Mouse (Mus musculus): ENCODE measurements around the gene Kat2a. TPM values are rescaled to one million over a fixed set of nuclear protein-coding genes. Genes with fewer than 3 reads are reported as not detected.

Kat2a gene
- polyA plus RNA-seq, 1 experiment from 2014 or later: 55.3 TPM

- DNase-seq (ENCODE audit: low read depth, low spot score): no peak
- ChIA-PET CTCF (no interaction called here), POLR2A (no interaction called here)
- in situ Hi-C loops (cut with MboI; ENCODE audit: low pct_unique_long_range_greater_than_20kb): no loop called here
- H3K27me3 ChIP-seq: no peaks in the 10 kb centered on the region
- TF ChIP-seq CTCF (IDR thresholded peaks at IDR 0.05): no peak
- ATAC-seq: no peak
Observed at GRCm38 (mm10) chr11:100750127-100750526, 37.9 kb upstream of the Kat2a start.

- in situ Hi-C loops (cut with MboI; ENCODE audit: low pct_unique_long_range_greater_than_20kb): loop anchor here (10.0 kb wide), 1 partner anchor 205 kb away; no protein-coding TSS in a partner anchor
- no peak for DNase-seq (ENCODE audit: low read depth, low spot score)
- H3K27me3 ChIP-seq: no peaks in the 10 kb centered on the region
- TF ChIP-seq CTCF (IDR thresholded peaks at IDR 0.05): no peak
- POLR2A ChIA-PET: no interaction called here
- ATAC-seq: no peak
- CTCF ChIA-PET: no interaction called here
Observed at GRCm38 (mm10) chr11:100749469-100749868, 37.2 kb upstream of the Kat2a start.

DNA sequence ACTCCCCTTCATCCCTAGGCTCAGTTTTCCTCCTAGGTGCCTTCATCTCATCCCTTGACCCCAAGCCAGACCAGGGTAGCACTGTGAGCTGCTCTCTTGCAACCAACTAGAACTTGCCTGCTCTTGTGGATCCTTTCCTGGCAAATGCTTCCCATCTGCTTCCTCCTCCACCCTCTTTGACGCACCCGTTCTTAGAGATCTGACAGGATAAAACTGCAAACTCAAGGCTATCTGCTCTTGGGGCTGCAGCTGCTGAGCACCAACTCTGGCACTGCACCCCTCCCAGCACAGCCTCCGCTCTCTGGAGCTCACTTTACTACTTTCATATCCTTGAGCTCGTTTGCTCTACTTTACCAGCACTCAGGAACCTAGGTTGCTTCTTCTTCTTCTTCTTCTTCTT, 36.4 kb upstream of the Kat2a start:
- ATAC-seq: no peak
- POLR2A ChIA-PET: no interaction called here
- no peak for TF ChIP-seq CTCF (IDR thresholded peaks at IDR 0.05)
- in situ Hi-C loops (cut with MboI; ENCODE audit: low pct_unique_long_range_greater_than_20kb): loop anchor here (10.0 kb wide), 1 partner anchor 206 kb away; no protein-coding TSS in a partner anchor
- H3K27me3 ChIP-seq: no peaks in the 10 kb centered on the region
- no peak for DNase-seq (ENCODE audit: low read depth, low spot score)
- CTCF ChIA-PET: no interaction called here

- ATAC-seq (no peak), DNase-seq (ENCODE audit: low read depth, low spot score) (no peak)
- in situ Hi-C loops (cut with MboI; ENCODE audit: low pct_unique_long_range_greater_than_20kb): loop anchor here (10.0 kb wide), 1 partner anchor 208 kb away; no protein-coding TSS in a partner anchor
- ChIA-PET CTCF (no interaction called here), POLR2A (no interaction called here)
- no peak for TF ChIP-seq CTCF (IDR thresholded peaks at IDR 0.05)
- H3K27me3 ChIP-seq: no peaks in the 10 kb centered on the region
Observed at GRCm38 (mm10) chr11:100747114-100747513, 34.8 kb upstream of the Kat2a start.

DNA sequence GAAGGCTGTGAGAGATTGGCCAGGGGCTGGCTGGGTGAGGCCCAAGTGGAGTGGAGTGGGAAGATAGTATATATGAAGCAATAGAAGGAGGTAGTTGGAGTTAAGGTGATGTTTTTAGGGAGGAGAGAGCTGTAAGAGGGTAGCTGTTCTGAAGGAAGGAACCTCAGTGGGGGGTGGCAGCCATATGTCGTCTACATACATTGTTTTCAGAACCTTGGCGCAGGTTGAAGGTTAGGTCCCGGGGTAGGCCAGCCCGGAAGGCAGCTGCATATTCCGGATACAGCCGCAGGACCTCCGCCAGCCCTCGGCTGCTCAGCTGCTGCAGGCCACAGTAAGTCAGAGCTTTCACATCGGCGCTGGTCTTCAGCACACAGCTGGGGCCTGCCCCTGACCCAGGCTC, 34.3 kb upstream of the Kat2a start:
- TF ChIP-seq CTCF (IDR thresholded peaks at IDR 0.05): no peak
- H3K27me3 ChIP-seq: no peaks in the 10 kb centered on the region
- ATAC-seq: no peak
- in situ Hi-C loops (cut with MboI; ENCODE audit: low pct_unique_long_range_greater_than_20kb): loop anchor here (10.0 kb wide), 1 partner anchor 208 kb away; no protein-coding TSS in a partner anchor
- DNase-seq (ENCODE audit: low read depth, low spot score): no peak
- CTCF ChIA-PET: no interaction called here
- POLR2A ChIA-PET: no interaction called here

DNA sequence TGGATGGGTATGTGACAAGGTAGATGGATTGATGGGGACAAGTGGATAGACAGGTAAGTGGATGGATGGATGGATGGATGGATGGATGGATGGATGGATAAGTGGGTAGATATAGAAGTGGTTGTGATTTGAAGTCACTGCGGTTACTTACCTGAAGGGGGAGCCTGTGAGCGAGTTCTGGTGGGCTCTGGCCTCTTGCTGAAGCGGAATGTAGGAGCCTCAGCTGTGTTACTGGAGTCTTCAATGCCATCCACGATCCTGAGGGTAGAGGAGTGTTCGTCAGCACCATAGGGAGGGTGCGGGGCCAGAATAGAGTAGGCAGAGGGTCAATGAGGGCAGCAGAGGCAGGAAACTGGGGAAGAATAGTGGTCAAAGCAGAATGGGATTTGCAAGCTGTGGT, 32.8 kb upstream of the Kat2a start:
- in situ Hi-C loops (cut with MboI; ENCODE audit: low pct_unique_long_range_greater_than_20kb): loop anchor here (10.0 kb wide), 1 partner anchor 210 kb away; no protein-coding TSS in a partner anchor
- no peak for DNase-seq (ENCODE audit: low read depth, low spot score)
- POLR2A ChIA-PET: interaction anchor here (0.7 kb wide), 1 partner anchor 23 kb away, joined by 3 read pairs; no protein-coding TSS in a partner anchor
- no peak for ATAC-seq
- H3K27me3 ChIP-seq: no peaks in the 10 kb centered on the region
- CTCF ChIA-PET: interaction anchor here (0.9 kb wide), 1 partner anchor 213 kb away, joined by 3 read pairs; no protein-coding TSS in a partner anchor
- no peak for TF ChIP-seq CTCF (IDR thresholded peaks at IDR 0.05)

- ATAC-seq (no peak), DNase-seq (ENCODE audit: low read depth, low spot score) (no peak)
- in situ Hi-C loops (cut with MboI; ENCODE audit: low pct_unique_long_range_greater_than_20kb): loop anchor here (10.0 kb wide), 1 partner anchor 213 kb away; no protein-coding TSS in a partner anchor
- ChIA-PET POLR2A (no interaction called here), CTCF (interaction anchor here (1.4 kb wide), 1 partner anchor 12 kb away, joined by 4 read pairs; no protein-coding TSS in a partner anchor)
- no peaks in the 10 kb centered on the region for H3K27me3 ChIP-seq
- TF ChIP-seq CTCF (IDR thresholded peaks at IDR 0.05): no peak
Observed at GRCm38 (mm10) chr11:100741348-100741747, 29.1 kb upstream of the Kat2a start.

- CTCF ChIA-PET: interaction anchor here (1.9 kb wide), 1 partner anchor 13 kb away, joined by 5 read pairs; no protein-coding TSS in a partner anchor
- in situ Hi-C loops (cut with MboI; ENCODE audit: low pct_unique_long_range_greater_than_20kb): no loop called here
Observed at GRCm38 (mm10) chr11:100738749-100739148, 26.5 kb upstream of the Kat2a start.

DNA sequence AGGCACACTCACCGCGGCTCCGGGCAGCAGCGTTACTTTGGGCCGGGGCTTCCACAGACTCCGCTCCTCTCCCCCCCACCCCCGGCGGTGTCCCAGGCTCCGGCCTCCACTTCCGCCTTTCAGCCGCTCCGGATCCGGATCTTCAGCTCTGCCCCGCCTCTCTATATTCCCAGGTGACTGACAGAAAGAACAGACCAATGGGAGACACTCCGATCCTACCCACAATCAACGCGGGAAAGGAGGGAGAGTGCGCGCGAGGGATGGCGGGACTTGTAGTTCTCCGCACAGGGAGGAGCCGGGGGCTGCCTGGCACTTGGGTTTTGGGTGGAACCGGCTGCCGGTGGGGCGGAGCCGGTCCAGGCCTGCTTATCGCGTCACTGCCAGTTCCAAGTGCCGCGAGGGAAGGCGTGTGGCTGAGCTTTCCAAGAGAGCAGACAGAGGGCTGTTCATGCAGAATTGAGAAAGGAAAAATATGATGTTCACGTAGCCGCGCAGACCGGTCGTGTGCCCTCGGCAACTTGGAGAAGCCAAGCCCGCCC, 25.9 kb upstream of the Kat2a start, which contains the start of gene Rab5c:
Rab5c (minus strand) TSS at position 150 of the 539 bp plus-strand sequence.
- DNase-seq (ENCODE audit: low read depth, low spot score) (peak; percentile 87), ATAC-seq (peak; percentile 96)
- no peaks in the 10 kb centered on the region for H3K27me3 ChIP-seq
- TF ChIP-seq CTCF (IDR thresholded peaks at IDR 0.05): no peak
- CTCF ChIA-PET: no interaction called here
- POLR2A ChIA-PET: no interaction called here
- in situ Hi-C loops (cut with MboI; ENCODE audit: low pct_unique_long_range_greater_than_20kb): no loop called here

More at GRCm38 (mm10) chr11:100738749-100739148, 26.5 kb upstream of the Kat2a start:
- POLR2A ChIA-PET: no interaction called here
- no peaks in the 10 kb centered on the region for H3K27me3 ChIP-seq
- ATAC-seq (no peak), DNase-seq (ENCODE audit: low read depth, low spot score) (no peak)
- TF ChIP-seq CTCF (IDR thresholded peaks at IDR 0.05): no peak

- H3K27me3 ChIP-seq: no peaks in the 10 kb centered on the region
- DNase-seq (ENCODE audit: low read depth, low spot score) (no peak), ATAC-seq (no peak)
- in situ Hi-C loops (cut with MboI; ENCODE audit: low pct_unique_long_range_greater_than_20kb): no loop called here
- ChIA-PET CTCF (no interaction called here), POLR2A (interaction anchor here (0.7 kb wide), 1 partner anchor 55 kb away, joined by 3 read pairs; no protein-coding TSS in a partner anchor)
- TF ChIP-seq CTCF (IDR thresholded peaks at IDR 0.05): no peak
Observed at GRCm38 (mm10) chr11:100737105-100737733, 25.0 kb upstream of the Kat2a start.

DNA sequence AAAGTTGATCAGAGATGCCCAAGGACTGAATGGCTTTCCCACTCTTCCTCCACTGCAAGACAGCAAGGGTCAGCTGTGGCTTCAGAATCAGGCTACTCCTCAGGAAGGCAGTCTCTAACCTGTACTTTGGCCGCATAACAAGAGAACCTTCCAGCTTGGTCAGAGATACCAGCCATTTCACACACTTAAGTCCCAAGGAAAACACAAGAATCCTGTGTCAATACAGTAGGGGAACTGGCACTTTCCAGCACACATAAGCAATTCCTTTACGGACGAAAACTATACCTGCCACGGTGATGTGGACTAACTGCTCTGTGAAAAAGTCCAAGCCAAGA, 24.4 kb upstream of the Kat2a start:
- ATAC-seq (no peak), DNase-seq (ENCODE audit: low read depth, low spot score) (no peak)
- POLR2A ChIA-PET: interaction anchor here (0.7 kb wide), 2 partner anchors 20 to 56 kb away, joined by 3 to 4 read pairs; no protein-coding TSS in a partner anchor
- in situ Hi-C loops (cut with MboI; ENCODE audit: low pct_unique_long_range_greater_than_20kb): no loop called here
- no peak for TF ChIP-seq CTCF (IDR thresholded peaks at IDR 0.05)
- no peaks in the 10 kb centered on the region for H3K27me3 ChIP-seq
- CTCF ChIA-PET: no interaction called here

Data from Patski (cell line).